Mouse (Mus musculus) neutrophil, adult 5-6 weeks (primary cell): ENCODE data around the gene Mfsd4b2. TPM values are rescaled to one million over a fixed set of nuclear protein-coding genes. Genes with fewer than 3 reads are reported as not detected.
"Not testable (repeated sequence)": the region's sequence is repeated elsewhere in the genome, so short reads cannot be mapped to it uniquely, and the experiment has no call there.

Experiments
- ATAC-seq: fragments of 151-379, 151-347 bp; 2 replicates; pipeline ENCODE4 v1.8.0; 2017; ENCODE audit warnings: mild to moderate bottlenecking, moderate TSS enrichment; ENCODE audit not compliant: insufficient number of reproducible peaks, poor library complexity, low FRiP score, severe bottlenecking; ENCODE audit errors: extremely low read depth
- total RNA-seq: library from RNA; stranded (forward); fragments of 200-1000 nt; gene quantifications from 2 replicates; pipeline ENCODE4 v1.2.3, GENCODE M21; 2017

Gene Mfsd4b2
- total RNA-seq = not detected in 2 replicates

DNA sequence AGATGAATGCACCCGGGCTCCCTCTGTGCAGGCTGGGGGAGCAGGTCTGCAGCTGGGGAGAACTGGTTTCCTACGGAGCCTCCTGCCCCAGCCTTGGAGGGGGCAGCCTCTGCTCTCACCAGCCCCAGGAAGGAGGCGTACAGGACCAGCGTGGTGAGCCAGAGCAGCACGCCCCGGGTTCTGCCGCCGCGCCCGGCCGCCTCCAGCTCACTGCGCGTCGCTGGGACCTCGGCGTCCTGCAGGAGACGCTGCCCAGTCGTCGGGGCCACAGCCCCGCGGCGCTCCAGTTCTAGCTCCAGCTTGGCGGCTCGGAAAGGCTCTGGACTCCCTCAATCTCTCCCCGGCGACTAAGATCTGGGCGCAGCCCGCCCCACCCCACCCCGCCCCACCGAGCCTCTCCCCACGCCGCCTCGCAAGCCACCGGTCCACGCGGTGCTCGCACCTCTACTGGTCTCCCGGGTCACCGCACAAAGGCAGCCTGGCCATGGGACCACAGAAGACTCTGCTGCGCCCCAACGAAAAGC is at the start of gene Mfsd4b2:
Mfsd4b2 (minus strand) TSS at position 308 of the 524 bp plus-strand sequence.
- no peak for ATAC-seq

GRCm38 (mm10) chr10:39975771-39976170 is 49.0 kb upstream of the Mfsd4b2 start:
- no peak for ATAC-seq

DNA sequence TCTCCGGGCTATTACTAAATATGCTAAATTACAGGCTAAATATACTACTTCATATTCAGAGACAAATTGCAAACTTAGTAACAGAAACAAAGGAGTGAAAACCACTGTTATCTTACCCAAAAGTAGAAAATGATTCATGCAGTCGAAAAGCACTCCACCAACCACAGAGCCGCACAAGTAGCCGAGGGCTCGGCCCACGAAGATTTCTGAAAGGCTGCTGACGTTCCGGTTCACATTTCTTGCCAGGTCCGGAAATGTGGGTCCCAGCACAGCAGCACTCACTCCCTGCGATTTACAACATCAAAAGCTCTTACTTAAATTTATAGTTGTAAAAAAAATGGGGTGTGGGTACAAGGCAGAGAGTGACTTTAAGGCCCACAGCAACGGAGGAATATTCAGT is 48.3 kb upstream of the Mfsd4b2 start:
- no peak for ATAC-seq

GRCm38 (mm10) chr10:39967512-39967911 is 40.8 kb upstream of the Mfsd4b2 start:
- ATAC-seq = no peak

- no peak for ATAC-seq
Observed at GRCm38 (mm10) chr10:39961906-39962305, 35.2 kb upstream of the Mfsd4b2 start.

GRCm38 (mm10) chr10:39960441-39960822 is 33.7 kb upstream of the Mfsd4b2 start:
- ATAC-seq = no peak

- ATAC-seq = peak; percentile 98
Observed at GRCm38 (mm10) chr10:39959761-39960440, 33.2 kb upstream of the Mfsd4b2 start, which contains the start of gene Mfsd4b3. Gene Mfsd4b3, minus strand, starts transcription at chr10:39960153.

DNA sequence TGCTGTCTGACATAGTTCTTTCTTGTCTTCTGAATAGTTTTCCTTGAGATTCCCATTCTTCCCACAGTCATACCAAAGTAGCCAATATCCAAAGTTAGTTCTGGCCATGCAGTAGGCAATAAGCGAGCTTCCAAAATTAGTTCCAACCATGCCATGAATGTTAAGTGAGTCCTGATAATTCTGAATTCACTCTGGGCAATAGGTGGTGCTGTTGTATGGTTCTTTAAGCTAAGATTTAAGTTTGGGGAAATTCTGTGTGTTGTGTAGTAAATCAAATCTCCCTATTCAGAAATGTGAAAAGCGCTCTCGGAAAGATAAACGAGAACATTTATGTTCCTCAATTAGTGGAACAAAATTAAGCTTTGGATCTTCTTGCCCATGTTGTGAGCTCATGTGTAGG is 31.5 kb upstream of the Mfsd4b2 start:
- ATAC-seq = no peak

DNA sequence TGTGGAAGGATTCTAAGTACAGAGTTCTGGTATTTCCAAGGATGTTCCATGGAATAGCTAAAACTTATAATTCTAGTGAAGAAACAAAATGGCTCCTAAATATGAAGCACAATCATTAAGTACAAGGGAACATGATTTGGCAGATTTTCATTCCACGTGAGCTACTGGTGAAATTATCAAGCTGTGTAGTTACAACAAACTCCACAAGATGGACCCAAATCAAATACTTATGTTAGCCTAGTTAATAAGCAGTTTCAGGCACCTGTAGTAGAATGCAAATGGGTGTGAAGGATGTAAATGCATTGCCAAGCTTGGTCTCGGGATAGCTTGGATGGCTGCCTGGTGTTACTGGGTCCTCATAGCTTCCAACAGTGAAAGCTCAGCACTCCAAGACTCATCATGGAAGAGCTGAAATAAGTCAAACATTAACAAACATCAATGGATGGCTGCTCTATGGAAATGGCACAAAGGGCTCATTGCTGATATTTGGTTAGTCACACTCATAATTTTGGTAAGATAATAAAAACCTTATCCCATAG is 29.7 kb upstream of the Mfsd4b2 start:
- ATAC-seq = no peak

DNA sequence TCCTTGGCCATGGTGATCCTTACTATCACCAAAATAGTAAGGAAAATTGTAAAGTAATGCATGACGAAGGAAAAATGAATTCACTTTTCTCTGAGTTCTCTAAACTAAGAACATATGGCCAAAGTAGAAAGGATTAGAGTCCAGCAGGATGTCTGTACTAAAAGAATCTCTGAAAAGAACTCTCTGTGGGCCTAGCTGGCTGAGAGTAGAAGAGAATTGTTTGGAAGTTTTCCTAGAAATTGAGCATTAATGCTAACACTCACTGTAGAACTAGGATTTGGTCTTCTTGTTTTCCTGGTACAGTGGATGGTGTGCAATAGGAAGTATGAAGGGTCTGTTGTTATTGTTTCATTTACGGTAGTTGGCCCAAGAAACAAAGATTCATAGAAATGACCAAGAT is 28.4 kb upstream of the Mfsd4b2 start:
- ATAC-seq = no peak

DNA sequence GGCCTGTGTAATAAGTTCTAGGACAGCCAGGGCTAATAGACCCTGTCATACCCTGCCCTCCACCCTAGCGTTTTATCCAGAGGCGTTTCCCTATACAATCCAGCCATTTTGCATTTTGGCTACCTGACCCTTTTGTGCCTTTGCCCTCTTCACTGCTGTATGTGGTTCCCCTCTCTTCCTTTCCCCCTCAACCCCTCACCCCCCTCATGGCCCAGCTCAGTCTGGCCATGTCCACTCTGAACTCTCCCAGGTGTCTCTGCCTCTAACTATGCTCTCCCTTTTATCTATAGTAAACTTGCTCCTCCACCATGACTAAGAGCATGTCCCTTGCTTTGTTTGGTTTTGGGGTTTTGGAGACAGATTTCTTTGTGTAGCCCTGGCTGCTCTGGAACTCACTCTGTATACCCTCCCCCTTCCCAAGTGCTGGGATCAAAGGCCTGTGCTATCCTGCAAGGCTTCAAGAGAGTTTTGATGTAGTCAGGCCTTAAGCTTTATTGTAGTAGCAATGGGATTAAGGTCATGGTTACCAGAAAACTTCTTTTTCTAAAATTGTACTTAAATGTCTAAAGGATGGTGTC is 22.7 kb upstream of the Mfsd4b2 start:
- no peak for ATAC-seq

- not testable (repeated sequence) for ATAC-seq
Observed at GRCm38 (mm10) chr10:39947195-39947594, 20.5 kb upstream of the Mfsd4b2 start.

DNA sequence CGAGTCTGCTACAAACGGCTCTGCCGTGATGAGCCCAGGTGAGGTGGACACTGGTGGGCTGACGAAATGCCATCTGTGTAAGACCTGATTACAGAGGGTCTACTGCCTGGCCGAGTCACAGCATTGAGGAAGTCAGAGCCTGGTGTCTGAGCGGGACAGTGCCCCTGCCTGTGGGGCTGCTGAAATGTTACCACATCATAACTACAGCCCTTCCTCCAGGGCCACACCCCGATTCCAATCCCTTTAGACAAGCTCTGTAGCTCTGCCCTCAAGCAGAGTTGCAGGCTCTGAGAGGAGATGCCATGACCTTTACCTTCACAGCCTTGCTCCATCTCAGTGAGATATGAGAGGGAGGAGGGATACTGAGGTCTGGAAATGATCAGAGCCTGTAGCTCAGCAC is 9.8 kb upstream of the Mfsd4b2 start:
- no peak for ATAC-seq

GRCm38 (mm10) chr10:39924556-39924955 is 2.2 kb downstream of the Mfsd4b2 start:
- ATAC-seq = not testable (repeated sequence)

DNA sequence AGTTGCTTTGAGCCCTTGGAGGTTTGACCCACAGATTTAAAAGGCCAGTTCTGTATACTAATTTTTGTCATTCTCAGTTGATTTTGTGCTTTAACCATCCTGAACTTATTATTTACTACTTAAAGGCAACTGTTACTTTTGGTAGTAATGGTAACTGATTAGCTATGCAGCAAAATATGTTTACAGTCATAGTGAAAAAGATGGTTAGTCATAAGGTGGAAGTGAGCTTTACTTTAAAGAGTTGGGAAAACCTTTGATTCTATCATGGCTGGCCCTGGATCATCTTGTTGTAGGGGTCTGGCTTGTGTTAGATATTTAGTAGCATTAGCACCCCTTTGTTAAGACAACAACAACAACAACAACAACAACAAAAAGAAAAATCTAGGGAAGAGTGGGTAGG is 14.1 kb downstream of the Mfsd4b2 start:
- no peak for ATAC-seq

- ATAC-seq = no peak
Observed at GRCm38 (mm10) chr10:39908768-39909441, 17.8 kb downstream of the Mfsd4b2 start.

GRCm38 (mm10) chr10:39906799-39907658 is 19.7 kb downstream of the Mfsd4b2 start:
- ATAC-seq = no peak

GRCm38 (mm10) chr10:39904191-39904590 is 22.5 kb downstream of the Mfsd4b2 start:
- ATAC-seq = no peak

GRCm38 (mm10) chr10:39898874-39899371 is 27.8 kb downstream of the Mfsd4b2 start, which contains the start of gene Mfsd4b4:
Gene Mfsd4b4, minus strand, starts transcription at chr10:39899238.
- ATAC-seq = peak; percentile 75
